Mouse (Mus musculus) monocyte, adult 5-6 weeks (primary cell): ENCODE results near the gene Nrip2. TPM values are rescaled to one million over a fixed set of nuclear protein-coding genes. Genes with fewer than 3 reads are reported as not detected.
"Not testable (repeated sequence)": the region's sequence is repeated elsewhere in the genome, so short reads cannot be mapped to it uniquely, and the experiment has no call there.

Experiments
- ATAC-seq: fragments of 153-309, 156-312 bp; replicated peaks from 2 replicates; pipeline ENCODE4 v1.8.0; 2017; ENCODE audit warnings: mild to moderate bottlenecking; ENCODE audit not compliant: low TSS enrichment, insufficient number of reproducible peaks, severe bottlenecking, poor library complexity, low FRiP score
- total RNA-seq: library from RNA; stranded (forward); fragments of 200-1000, 200-491, 200-594 nt; gene quantifications from 3 replicates; pipeline ENCODE4 v1.2.3, GENCODE M21; 2017

Gene Nrip2
- not detected in 3 replicates for total RNA-seq

GRCm38 (mm10) chr6:128398996-128399395 is at the start of gene Nrip2:
TSS of gene Nrip2 (plus strand) at chr6:128399296.
- no peak for ATAC-seq

GRCm38 (mm10) chr6:128349711-128350110 is 49.4 kb upstream of the Nrip2 start:
- no peak for ATAC-seq

GRCm38 (mm10) chr6:128354140-128354539 is 45.0 kb upstream of the Nrip2 start:
- ATAC-seq: no peak

- no peak for ATAC-seq
Observed at GRCm38 (mm10) chr6:128355201-128355681, 43.9 kb upstream of the Nrip2 start.

- peak; percentile 87 for ATAC-seq
Observed at GRCm38 (mm10) chr6:128355726-128356416, 43.2 kb upstream of the Nrip2 start, which contains the start of gene Tulp3. TSS of gene Tulp3 (minus strand) at chr6:128355851.

- 0 out of 2 replicates have a peak, but pooled peaks have one; percentile 23 for ATAC-seq
Observed at GRCm38 (mm10) chr6:128358999-128359398, 40.1 kb upstream of the Nrip2 start.

GRCm38 (mm10) chr6:128361901-128362300 is 37.2 kb upstream of the Nrip2 start:
- no peak for ATAC-seq

GRCm38 (mm10) chr6:128362381-128363006 is 36.6 kb upstream of the Nrip2 start, which contains the start of the genes Rhno1 and Foxm1:
TSS of gene Rhno1 (minus strand) at chr6:128362911.
TSS of gene Foxm1 (plus strand) at chr6:128362967.
- peak; percentile 69 for ATAC-seq

- no peak for ATAC-seq
Observed at GRCm38 (mm10) chr6:128363007-128363825, 35.9 kb upstream of the Nrip2 start.

GRCm38 (mm10) chr6:128364721-128365120 is 34.4 kb upstream of the Nrip2 start:
- ATAC-seq: no peak

- ATAC-seq: no peak
Observed at GRCm38 (mm10) chr6:128366466-128366865, 32.6 kb upstream of the Nrip2 start.

GRCm38 (mm10) chr6:128370040-128370439 is 29.1 kb upstream of the Nrip2 start:
- ATAC-seq: no peak

- no peak for ATAC-seq
Observed at GRCm38 (mm10) chr6:128375192-128375591, 23.9 kb upstream of the Nrip2 start, which contains the start of the genes Tex52 and Gm44596. TSS of gene Tex52 (plus strand) at chr6:128375456. TSS of gene Gm44596 (plus strand) at chr6:128375503.

- no peak for ATAC-seq
Observed at GRCm38 (mm10) chr6:128376371-128377085, 22.6 kb upstream of the Nrip2 start.

GRCm38 (mm10) chr6:128379636-128380035 is 19.5 kb upstream of the Nrip2 start:
- no peak for ATAC-seq

GRCm38 (mm10) chr6:128380594-128381167 is 18.4 kb upstream of the Nrip2 start:
- ATAC-seq: not testable (repeated sequence)

- ATAC-seq: 0 out of 2 replicates have a peak, but pooled peaks have one; percentile 40
Observed at GRCm38 (mm10) chr6:128381254-128381653, 17.8 kb upstream of the Nrip2 start.

- no peak for ATAC-seq
Observed at GRCm38 (mm10) chr6:128383752-128384151, 15.3 kb upstream of the Nrip2 start.
